Comparison of ENCODE assay signal across 8 mouse cellular contexts in the genomic region with DNA sequence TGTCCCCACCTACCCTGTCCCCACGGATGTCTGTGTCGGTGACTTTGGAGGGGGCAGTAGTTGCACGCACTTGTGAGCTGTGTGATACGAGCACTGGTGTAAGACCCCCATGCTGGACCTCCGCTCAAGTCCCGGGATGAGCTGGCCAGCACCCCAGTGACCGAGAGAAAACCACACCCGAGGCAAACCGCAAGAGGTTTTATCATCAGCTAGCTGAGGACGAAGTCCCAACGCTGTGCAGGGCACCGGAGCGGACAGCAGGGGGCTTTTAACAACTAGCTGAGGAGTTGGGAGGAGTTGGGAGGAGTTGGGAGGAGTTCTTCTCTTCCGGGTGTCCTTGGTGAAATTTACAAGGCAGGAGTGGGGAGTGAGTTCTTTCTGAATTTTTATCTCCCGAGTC. TPM values are rescaled to one million over a fixed set of nuclear protein-coding genes. Genes with fewer than 3 reads are reported as not detected.
DNase-seq lines count a peak whose midpoint lies in the region; ATAC-seq and TF ChIP-seq lines count a peak whose summit lies in the region.

No protein-coding gene starts in this region.

- H3K27me3 ChIP-seq in heart, postnatal 0 days (ENCODE audit: control insufficient read depth, insufficient read depth, low read length) = no peaks in the 10 kb centered on the region

- no peak overlapping the region for H3K9ac ChIP-seq in heart, postnatal 0 days (replicated peaks; ENCODE audit: low read depth, low read length)

- H3K27ac ChIP-seq in heart, postnatal 0 days (ENCODE audit: low read depth) = 0 out of 2 replicates have a peak overlapping the region, but pooled peaks have one; percentile 1

- DNase-seq in right cerebral cortex, adult 18-20 months = peak; percentile 36
- DNase-seq in right cerebral cortex, postnatal 36 days (ENCODE audit: low spot score in 2 of 2) = no peak
- peak; percentile 80 for DNase-seq in heart, postnatal 0 days (ENCODE audit: low spot score)
- peak; percentile 90 for DNase-seq in kidney, postnatal 10 days
- peak; percentile 83 for DNase-seq in lung, postnatal 14 days
- DNase-seq in skeletal muscle tissue, adult 2 months (ENCODE audit: low read depth, low spot score) = peak; percentile 42
- DNase-seq in cerebellum, postnatal 14 days = no peak

- peak overlapping the region; percentile 55 for H3K4me2 ChIP-seq in heart, postnatal 0 days (ENCODE audit: low read depth, low read length)

- peak; percentile 77 for ATAC-seq in erythroid progenitor cell, adult 5-6 weeks (replicated peaks; ENCODE audit: low FRiP score, poor library complexity, severe bottlenecking)
- ATAC-seq in heart, postnatal 0 days (ENCODE audit: insufficient read depth, low read depth) = peak; percentile 50

- H3K4me1 ChIP-seq in heart, postnatal 0 days (ENCODE audit: control insufficient read depth, insufficient read depth) = peaks cover 17% of the 10 kb centered on the region; the same call in 1 of the 2 replicates

- H3K36me3 ChIP-seq in heart, postnatal 0 days (replicated peaks; ENCODE audit: control insufficient read depth, insufficient read depth, low read length) = no peaks in the 10 kb centered on the region; the same call in 1 of the 2 replicates

- H3K4me3 ChIP-seq in heart, postnatal 0 days (ENCODE audit: low read depth, low read length) = peak overlapping the region; percentile 24

- peak; percentile 64 for TF ChIP-seq CTCF in heart, postnatal 0 days (IDR thresholded peaks at IDR 0.05; ENCODE audit: low read depth)

- 7% methylated on average over 15 of the region's 15 CpGs for WGBS in heart, postnatal 0 days

- no peak for TF ChIP-seq EP300 in heart, postnatal 0 days (IDR thresholded peaks at IDR 0.05; ENCODE audit: low read depth)

- H3K9me3 ChIP-seq in heart, postnatal 0 days (replicated peaks; ENCODE audit: control insufficient read depth, low read length) = no peaks in the 10 kb centered on the region

RNA-seq across cellular contexts. Expression of a gene that starts 2.0 kb away (rescaled TPM):
- total RNA-seq in erythroid progenitor cell, adult 5-6 weeks (2015; ENCODE audit: low replicate concordance) = 3.8 and 15.5 TPM in 2 replicates
- 16.3 and 20.5 TPM in 2 replicates for total RNA-seq in erythroid progenitor cell, adult 5-6 weeks (2017; ENCODE audit: low replicate concordance)
- total RNA-seq in heart, postnatal 0 days (2014; rRNA removed; ENCODE audit: low replicate concordance) = 2.7 and 3.1 TPM in 2 replicates
- polyA plus RNA-seq in heart, postnatal 0 days (2015; fragmentation: Nextera tagmentation; extraction: Ambion mirVana) = 1.8 and 2.5 TPM in 2 replicates

RNA-seq across cellular contexts. Expression of a gene that starts 16.3 kb away (rescaled TPM):
- 1.7 and 3.6 TPM in 2 replicates for total RNA-seq in erythroid progenitor cell, adult 5-6 weeks (2015; ENCODE audit: low replicate concordance)
- total RNA-seq in erythroid progenitor cell, adult 5-6 weeks (2017; ENCODE audit: low replicate concordance) = 1.6 and 1.9 TPM in 2 replicates
- total RNA-seq in heart, postnatal 0 days (2014; rRNA removed; ENCODE audit: low replicate concordance) = 13.1 and 25.4 TPM in 2 replicates
- polyA plus RNA-seq in heart, postnatal 0 days (2015; fragmentation: Nextera tagmentation; extraction: Ambion mirVana) = 15.4 and 18.7 TPM in 2 replicates

RNA-seq across cellular contexts. Expression of a gene that starts 22.4 kb away (rescaled TPM):
- 19.5 and 22.6 TPM in 2 replicates for total RNA-seq in erythroid progenitor cell, adult 5-6 weeks (2015; ENCODE audit: low replicate concordance)
- total RNA-seq in erythroid progenitor cell, adult 5-6 weeks (2017; ENCODE audit: low replicate concordance) = 17.2 and 17.9 TPM in 2 replicates
- 145 and 159 TPM in 2 replicates for total RNA-seq in heart, postnatal 0 days (2014; rRNA removed; ENCODE audit: low replicate concordance)
- polyA plus RNA-seq in heart, postnatal 0 days (2015; fragmentation: Nextera tagmentation; extraction: Ambion mirVana) = 191 and 207 TPM in 2 replicates

RNA-seq across cellular contexts. Expression of a gene that starts 39.2 kb away (rescaled TPM):
- total RNA-seq in erythroid progenitor cell, adult 5-6 weeks (2015; ENCODE audit: low replicate concordance) = 7.6 and 9.6 TPM in 2 replicates
- 0.77 and 2.2 TPM in 2 replicates for total RNA-seq in erythroid progenitor cell, adult 5-6 weeks (2017; ENCODE audit: low replicate concordance)
- total RNA-seq in heart, postnatal 0 days (2014; rRNA removed; ENCODE audit: low replicate concordance) = 18.2 and 30.5 TPM in 2 replicates
- polyA plus RNA-seq in heart, postnatal 0 days (2015; fragmentation: Nextera tagmentation; extraction: Ambion mirVana) = 6.8 and 7.2 TPM in 2 replicates

RNA-seq across cellular contexts. Expression of a gene that starts 44.7 kb away (rescaled TPM):
- 429 and 552 TPM in 2 replicates for total RNA-seq in erythroid progenitor cell, adult 5-6 weeks (2015; ENCODE audit: low replicate concordance)
- total RNA-seq in erythroid progenitor cell, adult 5-6 weeks (2017; ENCODE audit: low replicate concordance) = 378 and 383 TPM in 2 replicates
- total RNA-seq in heart, postnatal 0 days (2014; rRNA removed; ENCODE audit: low replicate concordance) = 149 and 227 TPM in 2 replicates
- 372 and 387 TPM in 2 replicates for polyA plus RNA-seq in heart, postnatal 0 days (2015; fragmentation: Nextera tagmentation; extraction: Ambion mirVana)

Comparison
In these comparisons a context has a peak if more than half of its experiments do, and no peak if none do; other contexts are left out.
1. DNase-seq: peak in right cerebral cortex, adult 18-20 months (single experiment), heart, postnatal 0 days (single experiment), kidney, postnatal 10 days (single experiment), lung, postnatal 14 days (single experiment) and skeletal muscle tissue, adult 2 months (single experiment); none in right cerebral cortex, postnatal 36 days (0 of 2) and cerebellum, postnatal 14 days (0 of 2).